Mouse (Mus musculus) ovary, adult 18-20 months (tissue): ENCODE data around the gene Adam10.

Source experiments
- DNase-seq: peaks from one replicate; pipeline ENCODE4 v3.0.0; 2022; ENCODE audit warnings: low spot score, mixed read lengths

The Adam10 gene

DNA sequence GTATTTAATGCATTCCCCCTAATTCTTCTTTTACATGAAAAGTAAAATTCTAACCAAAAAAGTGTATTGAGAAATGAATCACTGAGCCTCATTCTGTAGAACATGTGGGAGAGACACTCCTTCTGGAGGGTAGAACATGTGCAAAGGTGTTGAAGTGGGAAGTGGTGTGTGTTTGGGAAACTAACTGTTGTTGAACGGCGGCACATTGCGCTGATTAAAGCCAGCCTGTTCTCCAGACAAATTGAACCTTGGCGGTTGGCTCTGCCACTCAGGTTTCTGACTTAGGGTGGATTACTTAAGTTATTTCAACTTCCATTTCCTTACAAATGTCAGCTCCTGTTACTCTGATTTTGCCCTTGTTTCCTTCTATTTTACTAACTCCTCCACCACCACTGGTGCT is 5.1 kb upstream of the Adam10 start:
- DNase-seq: no peak

DNA sequence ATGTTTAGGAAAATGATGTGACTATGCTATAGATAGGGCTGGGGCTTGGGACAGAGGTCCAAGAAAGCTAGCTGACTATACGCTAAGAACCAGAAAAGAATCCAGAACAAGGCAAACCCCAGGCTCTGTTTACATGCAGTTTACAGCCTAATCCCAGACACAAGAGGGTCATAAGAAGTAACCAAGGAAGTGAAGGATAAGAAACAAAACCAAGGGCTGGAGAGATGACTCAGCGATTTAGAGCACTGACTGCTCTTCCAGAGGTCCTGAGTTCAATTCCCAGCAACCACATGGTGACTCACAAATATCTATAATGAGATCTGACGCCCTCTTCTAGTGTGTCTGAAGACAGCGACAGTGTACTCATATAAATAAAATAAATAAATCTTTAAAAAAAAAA is 3.7 kb upstream of the Adam10 start:
- DNase-seq: no peak

DNA sequence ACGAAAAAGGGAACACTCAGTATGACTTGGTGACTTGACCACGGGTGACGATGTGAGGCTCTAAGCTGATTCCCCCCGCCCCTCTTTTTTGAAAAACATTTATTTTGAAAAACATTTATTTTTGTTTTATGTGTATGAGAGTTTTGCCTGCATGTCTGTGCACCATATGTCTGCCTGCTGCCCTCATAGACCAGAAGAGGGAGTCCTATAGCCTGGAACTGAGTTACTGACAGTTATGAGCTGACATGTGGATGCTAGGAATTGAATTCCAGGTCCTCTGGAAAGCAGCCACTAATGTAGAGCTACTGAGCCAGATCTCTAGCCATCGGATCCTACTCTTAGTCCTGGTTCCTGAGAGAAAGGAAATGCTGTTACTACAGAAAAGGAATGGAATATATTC is 2.8 kb upstream of the Adam10 start:
- no peak for DNase-seq

DNA sequence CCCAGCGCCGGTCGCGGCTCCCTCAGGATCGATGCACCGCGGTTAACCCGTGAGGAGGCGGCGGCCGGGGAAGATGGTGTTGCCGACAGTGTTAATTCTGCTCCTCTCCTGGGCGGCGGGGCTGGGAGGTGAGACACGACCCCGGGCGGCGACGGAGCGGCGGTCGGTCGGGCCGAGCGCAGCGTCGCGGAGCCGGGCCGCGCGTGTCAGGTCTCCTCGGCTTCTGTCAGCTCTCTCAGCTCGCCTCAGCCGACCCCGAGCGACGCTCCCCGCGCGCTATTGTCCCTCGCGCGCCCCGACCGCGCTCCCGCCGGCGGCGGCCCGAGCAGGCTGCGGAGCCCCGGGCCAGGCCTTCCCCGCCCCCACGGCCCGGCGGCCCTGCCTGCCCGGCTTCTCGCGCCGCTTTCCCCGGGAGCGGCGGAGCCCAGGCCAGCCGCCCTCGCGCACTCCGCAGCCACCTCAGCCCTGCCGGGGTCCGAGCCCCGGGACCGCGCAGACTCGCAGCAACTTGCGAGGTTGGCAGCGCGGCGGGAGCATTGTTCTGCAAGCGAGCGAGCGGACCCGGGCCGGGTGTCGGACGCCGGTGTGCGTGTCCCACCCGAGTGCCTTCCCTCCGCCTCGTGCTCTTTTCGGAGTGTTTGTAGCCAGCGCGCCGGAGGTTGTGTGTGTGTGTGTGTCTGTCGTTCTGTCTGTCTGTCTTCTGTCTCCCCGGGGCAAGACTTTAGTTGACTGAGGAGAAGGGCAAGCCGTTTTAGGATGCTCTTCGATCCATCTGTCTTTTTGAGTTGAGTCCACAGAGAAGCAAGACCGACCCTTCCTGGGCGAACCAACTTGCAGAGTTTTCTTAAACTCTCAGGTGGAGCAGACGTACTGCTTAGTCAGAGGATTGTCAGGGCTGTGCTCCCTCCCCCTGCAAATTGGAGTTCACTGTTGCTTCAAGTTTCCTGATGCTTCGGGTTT is 615 bp downstream of the Adam10 start:
- peak; percentile 8 for DNase-seq

DNA sequence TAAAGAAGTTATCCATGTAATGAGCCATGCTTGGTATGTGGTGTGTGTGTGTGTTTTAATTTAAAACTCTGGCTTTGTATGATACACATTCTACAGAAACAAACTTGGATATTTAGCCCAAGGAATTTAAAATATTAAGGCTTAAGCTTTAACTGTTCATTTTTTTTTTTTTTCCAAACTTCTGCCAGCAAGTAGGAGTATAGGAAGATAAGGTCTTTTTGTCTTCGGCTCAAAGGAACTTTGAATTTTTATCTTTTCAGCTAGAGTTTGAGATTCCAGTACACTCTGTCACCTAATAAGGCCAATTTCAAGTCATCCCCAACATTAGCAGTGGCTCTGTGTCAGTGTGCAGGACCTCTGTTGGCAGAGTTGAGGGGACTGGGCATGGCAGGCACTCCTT is 3.4 kb downstream of the Adam10 start:
- DNase-seq: no peak

DNA sequence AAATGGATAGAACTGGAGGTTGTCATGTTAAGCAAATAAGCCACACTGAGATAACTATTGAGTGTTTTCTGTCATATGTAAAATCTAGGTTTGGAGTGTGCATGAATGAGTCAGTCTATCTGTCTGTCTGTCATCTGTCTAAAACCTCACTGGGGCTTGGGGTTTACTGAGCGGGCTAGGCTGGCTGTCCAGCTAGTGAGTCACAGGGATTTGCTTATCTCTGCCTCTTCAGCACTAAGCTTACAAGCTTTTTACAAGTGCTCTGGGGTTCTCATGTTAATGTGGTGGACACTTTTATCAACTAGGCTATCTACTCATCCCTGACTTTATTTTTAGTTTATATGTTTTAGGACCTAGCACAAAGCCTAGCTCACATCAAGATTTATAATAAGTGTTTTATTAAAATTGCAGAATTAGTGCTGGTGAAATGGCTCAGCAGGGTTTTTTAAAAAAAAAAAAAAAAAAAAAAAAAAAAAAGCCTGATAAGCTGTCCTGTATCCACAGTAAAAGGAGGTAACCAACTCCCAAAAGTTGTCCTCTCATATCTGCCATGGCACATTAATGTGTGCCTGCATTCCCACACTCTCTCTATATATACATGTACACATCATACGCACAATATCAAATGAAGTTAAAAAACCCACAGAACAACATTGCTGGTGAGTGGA is 9.6 kb downstream of the Adam10 start:
- no peak for DNase-seq

DNA sequence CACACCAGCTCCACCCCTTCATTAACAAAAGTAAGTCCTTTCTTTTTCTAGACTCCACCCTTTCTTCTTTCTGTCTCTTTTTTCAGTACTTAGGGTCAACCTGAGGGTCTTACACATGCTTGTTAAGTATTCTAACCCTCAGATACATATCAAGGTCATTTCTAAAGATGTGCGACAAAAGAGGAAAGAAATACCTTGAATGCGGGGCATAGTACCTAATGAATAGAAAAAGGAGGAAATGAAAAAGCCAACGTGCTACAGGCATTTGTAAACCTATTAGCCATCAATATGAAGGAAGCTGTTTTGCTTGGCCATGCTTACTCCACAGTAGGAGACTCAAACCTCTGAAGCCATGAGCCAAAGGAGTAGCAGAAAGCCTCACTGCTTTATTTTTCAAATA is 11.1 kb downstream of the Adam10 start:
- DNase-seq: no peak

DNA sequence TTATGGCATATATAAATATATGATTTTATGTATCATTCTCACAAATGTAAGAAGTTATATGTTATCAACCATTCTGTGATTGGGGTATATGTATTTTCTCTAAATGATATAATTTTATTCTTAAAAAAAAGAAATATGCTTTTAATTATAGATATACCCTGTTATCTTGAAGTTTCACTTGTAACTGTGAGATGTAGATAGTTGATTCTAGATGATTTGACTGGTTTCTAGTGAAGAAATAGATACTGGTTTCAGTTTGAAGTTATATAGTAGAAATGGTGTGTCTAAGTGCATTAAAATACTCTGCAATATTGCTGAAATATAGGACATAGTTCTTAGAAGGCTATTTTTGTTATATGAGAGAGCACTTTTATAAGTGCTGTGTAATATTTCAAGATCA is 11.8 kb downstream of the Adam10 start:
- no peak for DNase-seq

DNA sequence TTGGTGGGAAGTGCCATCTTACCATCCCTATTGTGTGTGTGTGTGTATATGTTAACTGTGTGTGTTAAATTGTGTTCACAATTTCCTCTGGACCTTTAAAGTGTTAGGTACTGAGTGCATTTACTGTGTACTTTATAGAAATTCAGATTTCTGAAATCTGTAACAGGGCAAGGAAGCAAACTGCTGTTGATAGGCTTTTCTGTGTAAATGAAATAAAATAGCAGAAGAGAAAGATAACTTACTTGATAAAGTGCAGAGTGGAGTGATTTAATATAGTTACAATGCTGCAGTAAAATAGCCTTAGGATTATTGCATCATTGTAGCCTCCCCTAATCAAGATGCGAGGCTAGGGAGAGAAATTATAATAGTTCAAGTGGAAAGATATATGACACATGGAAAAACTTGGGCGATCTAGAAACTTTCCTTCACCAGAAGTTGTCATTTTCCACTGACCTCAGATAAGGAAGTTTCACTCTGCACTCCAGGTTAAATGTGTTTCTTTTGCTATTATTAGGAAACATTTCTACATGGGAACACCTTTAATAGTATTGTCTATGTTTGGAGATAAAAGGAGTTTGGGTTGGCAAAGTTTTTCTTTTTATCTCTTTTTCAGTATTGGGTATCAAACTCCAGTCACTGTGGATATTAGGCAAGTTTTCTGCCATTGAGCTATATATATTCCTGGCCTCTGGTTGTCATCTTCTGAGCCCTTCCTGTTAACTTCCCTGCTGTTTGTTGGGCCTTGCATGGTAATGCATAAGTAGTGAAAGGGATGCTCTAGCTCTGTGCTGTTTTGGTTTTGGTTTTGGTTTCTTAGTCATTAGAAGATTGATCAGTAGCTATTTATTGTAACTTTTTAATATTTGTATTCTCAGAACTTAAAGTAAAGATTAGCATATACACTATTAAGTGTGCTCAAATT is 13.2 kb downstream of the Adam10 start:
- no peak for DNase-seq

DNA sequence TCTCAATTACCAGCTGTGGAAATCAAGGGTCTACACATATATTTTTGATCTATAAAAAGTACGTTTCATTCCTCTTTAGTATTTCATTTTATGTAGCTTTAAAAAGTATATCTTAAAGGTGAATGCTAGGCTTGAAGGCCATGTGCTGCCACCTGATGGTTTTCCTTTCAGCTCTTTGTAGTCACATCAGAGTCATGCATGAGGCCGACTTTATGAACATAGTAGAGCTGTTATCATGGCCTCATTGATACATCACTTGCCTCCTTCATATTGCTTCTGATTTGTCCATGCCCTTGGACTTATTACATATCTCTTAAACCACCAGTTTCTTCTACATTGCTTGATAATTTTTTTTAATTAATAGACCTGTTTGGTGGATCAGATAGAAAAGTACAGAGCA is 16.9 kb downstream of the Adam10 start:
- no peak for DNase-seq

DNA sequence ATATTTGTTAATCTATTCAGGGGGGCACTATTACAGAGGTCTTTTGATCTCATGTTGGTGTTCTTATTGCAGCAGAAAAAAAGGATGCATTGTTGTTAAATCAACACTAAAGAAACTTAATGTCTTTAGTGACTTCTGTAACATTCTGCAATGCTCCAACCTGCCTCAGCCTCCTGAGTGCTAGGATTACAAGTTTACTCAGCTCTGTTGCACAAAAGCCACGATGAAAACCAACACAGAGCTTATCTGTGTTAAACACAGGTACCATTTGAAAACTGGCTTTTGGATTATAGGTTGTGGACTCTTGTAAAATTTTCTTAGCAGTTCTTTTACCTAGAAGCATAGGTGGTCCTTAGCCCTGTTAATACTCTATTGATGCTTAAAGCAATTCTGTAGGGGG is 19.3 kb downstream of the Adam10 start:
- no peak for DNase-seq

DNA sequence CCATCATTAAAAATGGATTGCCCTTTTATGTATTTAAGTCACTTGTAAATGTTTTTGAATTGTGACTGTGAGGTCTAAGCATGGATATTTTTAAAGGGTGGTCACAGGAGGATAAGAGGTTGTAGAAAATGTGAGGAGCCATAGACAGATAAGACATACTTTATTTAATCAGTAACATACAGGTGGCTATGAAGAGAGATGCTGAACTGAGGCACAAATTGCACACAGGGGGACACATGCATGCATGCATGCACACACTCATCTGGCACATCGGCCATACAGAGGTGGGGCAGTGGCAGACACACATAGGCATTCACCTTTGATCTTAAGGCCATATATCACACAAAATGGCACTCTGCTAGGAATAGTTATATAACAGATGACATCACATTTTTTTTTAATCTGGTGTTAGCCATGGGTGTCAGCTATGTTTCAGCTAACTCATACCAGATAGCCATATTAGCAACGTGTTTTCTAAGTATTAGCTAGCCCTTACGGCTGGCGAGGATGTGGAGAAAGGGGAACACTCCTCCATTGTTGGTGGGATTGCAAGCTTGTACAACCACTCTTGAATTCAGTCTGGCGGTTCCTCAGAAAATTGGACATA is 24.9 kb downstream of the Adam10 start:
- DNase-seq: no peak

DNA sequence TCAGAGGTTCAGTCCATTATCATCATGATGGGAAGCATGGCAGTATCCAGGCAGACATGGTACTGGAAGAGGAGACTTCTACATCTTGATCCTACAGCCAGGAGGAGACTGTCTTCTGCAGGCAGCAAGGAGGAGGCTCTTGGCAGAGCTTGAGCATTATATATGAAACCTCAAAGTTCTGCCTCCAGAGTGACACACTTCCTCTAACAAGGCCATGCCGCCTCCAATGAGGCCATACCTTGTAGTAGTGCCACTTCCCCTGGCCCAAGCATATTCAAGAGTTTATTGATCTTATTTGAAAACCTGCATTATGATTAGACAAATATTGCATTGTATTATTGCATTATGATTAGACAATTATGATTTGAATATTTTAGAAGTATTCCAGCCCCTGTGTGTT is 27.6 kb downstream of the Adam10 start:
- DNase-seq: no peak

DNA sequence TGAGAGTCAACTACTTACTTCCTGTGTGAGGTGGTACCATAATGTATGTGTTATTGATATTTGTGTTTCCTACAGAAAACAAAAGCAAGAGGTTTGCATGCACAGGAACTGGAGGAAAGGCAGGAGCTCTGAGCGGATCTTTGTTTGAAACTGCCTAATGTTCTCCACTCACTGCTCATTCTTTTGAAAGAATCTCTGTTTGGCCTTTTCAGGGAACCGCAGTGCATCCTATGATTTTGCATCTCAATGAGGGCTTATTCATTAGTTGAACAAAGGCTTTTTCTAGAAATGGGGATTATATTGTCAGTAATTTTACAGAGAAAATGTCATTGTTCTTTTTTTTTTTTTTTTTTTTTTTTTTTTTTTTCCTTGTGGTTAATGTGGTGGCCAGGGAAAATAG is 50.7 kb downstream of the Adam10 start:
- DNase-seq: no peak

DNA sequence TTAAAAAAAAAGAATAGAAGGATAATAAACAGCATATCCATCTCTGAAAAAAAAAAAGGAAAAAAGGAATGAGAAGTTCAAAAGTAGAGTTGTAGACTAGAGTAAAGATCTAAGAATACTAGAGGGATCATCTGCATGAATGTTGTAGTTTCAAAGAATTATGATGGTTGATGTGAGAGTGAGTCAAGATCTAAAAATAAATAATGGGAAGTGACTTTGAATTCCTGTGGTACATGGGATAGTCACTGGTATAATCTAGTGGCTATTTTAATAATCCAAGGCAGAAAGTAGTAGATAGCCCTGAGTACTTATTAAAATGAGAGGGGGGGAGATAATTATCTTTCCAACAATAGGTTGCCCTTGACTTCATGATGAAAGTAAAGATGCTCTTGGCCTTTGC is 52.3 kb downstream of the Adam10 start:
- DNase-seq: no peak

DNA sequence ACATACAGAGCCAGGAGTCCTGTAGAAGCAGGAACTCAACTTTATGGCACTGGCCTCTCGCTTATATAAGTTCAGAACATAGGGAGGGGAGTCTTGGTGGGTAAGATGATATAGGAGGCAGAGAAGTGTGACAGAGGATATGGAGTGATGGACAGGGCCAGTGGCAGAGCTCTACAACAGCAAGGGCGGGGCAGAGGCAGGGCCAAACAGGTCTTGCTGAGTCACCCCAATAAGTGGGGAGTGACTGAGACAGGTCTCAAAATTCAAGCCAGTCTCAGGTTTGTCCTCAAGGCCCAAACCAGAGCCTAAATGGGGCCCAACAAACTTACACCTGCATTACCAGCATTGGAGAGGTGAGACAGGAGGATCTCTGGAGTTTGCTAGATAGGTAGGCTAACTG is 54.4 kb downstream of the Adam10 start:
- no peak for DNase-seq

DNA sequence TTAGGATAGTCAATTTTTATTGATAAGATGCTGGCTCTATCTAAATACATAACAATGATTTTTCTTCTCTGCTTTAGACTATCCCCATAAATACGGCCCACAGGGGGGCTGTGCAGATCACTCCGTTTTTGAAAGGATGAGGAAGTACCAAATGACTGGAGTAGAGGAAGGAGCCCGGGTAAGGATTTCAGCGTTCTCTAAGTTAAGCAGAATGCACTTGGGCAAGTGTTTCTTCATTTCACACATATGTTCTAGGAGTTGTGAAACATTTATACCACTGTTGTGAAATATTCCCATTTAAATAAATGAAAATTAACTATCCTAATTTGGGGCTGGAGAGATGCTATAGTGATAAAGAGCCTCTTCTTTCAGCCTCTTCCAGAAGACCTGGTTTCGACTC is 61.2 kb downstream of the Adam10 start:
- no peak for DNase-seq

DNA sequence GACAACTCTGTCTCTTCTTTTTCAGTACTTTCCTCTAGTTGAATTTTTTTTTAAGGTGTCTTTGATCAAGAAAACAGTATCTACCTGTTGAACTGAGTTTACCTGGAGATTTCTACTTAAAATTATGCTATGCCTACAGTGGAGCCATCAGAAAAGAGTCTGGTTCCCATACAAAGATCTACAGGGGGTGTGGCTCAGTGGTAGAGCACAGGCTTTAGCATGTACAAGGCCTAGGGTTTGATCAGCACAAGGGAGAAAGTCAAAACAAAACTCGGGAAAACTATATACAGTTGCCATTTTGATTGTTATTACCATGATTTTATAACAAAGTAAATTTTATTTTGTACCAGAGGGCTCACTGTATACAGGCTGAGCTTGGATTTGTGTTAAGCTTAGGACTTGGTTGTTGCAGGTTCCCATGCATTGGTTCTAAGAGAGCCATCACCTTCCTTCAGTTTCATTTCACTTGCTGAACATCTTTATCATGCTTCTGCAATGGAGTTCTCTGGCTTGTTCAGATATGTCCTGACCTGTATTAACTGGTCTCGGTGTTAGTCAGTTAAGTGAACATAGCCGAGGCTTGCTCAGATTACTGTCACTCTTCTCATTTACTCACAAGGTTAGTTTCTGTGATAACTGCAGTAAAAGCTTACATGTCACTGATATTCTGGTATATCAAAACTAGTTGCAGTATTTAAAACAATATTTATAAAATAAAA is 72.9 kb downstream of the Adam10 start:
- DNase-seq: no peak

DNA sequence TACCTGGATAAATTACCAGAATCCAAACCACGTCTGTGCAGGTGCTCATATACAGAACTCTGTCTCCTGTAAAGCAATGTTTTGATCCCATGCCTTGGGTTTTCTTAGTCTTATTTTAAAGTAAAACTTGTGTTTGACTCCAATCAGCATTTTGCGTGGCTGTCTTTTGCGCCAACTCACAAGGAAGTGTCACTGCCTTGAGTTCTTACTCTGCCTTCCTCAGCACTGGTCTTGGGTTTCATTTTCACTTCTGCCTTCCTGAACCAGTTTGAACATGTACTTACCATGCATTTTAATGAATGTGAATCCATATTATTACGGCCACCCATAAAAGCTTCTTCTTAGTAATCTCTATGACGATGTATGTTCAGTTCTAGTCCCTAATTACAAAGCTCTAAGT is 82.2 kb downstream of the Adam10 start:
- no peak for DNase-seq

DNA sequence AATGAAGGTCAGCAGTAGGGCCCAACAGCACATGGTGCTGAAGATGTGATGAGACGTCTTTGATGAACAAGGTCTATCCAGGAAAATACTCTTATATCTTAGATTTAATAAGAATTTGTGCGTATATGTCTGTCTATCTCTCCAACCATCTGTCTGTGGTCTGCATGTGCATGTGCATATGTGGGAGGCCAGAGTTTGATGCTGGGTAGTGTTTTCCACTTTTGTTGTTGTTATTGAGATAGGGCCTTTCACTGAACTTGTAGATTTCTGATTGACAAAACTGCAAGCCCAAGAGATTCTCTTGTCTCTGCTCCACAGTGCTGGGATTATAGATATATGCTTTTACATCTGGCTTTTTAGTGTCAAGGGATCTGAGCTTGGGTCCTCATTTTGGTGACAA is 96.7 kb downstream of the Adam10 start:
- no peak for DNase-seq

DNA sequence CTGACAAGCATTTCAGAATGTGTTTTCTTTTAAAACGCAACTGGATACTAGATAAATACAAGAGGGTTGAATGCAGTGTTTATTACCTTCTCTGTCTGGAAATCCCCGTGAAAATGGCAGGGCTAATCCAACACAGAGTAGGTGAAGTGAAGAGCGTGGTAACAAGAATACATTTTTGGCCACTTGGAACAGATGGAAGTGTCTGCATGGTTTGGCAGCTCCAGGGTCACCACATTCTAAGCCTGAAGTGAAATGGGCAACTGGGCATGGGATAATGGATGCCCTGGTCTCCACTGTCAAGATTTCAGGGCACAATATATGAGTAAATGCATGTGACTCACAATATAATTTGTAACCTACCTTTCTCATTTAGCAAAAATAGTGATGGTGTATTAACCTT is 103.4 kb downstream of the Adam10 start:
- no peak for DNase-seq
